Mouse (Mus musculus): ENCODE measurements around the gene Asic1.
A peak's percentile ranks its signal among the peaks of the same experiment; 100 is the strongest.
"Not testable (repeated sequence)": the region's sequence is repeated elsewhere in the genome, so short reads cannot be mapped to it uniquely, and the experiment has no call there.

Gene Asic1

DNA sequence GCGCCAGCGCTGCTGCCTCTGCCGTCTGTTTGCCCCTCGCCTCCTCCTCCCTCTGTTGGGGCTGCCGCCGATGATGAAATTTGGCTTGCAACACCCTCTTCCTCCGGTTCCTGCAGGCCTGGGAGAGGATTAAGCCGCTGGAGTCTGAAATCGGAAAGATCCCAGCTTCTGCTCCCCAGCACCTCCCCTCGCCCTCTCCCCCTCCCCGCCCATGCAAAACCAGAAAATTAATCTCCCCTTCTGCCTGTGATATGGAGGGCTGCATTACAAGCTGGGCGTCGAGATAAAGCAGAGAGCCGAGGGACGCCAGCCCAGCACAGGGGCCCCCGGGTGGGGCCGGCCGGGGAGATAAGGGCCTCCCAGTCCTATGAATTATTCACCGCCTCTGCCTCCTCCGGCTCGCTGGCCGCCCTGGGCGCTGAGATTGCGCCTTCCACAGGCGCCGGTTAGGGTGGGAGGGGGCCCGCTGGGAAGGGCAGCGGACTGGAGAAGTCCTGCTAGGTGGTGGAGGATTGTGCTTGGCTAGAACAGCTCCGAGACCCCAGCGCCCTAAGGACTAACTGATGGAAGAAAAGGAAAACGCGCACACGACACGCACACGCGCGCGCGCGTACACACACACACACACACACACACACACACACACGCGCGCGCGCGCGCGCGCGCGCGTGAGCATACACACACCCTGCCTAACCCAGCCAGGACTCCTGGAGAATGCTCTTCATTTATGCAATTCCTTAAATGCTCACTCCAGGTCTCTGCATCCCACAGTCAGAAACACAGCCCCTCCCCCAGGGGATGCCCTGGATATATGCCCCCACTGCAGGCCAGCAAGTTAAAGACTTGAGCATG is 5.3 kb upstream of the Asic1 start:
- peak; percentile 63 to 69 for DNase-seq

DNA sequence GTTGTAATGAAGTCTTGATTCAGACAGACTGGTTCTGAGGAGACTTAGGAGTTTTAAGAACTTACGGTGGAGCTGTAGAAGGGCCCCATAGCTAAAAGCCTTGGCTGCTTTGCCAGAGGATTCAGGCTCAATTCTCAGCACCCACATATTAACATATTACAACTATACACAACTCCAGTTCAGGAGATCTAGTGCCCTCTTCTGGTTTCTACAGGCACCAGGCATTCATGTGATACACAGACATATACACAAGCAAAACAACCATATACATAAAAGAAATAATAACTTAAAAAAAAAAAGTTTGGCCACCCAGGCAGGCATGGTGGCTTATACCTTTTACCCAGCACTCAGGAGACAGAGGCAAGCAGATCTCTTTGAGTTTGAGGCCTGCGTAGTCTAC is 2.6 kb upstream of the Asic1 start:
- no peak for DNase-seq

DNA sequence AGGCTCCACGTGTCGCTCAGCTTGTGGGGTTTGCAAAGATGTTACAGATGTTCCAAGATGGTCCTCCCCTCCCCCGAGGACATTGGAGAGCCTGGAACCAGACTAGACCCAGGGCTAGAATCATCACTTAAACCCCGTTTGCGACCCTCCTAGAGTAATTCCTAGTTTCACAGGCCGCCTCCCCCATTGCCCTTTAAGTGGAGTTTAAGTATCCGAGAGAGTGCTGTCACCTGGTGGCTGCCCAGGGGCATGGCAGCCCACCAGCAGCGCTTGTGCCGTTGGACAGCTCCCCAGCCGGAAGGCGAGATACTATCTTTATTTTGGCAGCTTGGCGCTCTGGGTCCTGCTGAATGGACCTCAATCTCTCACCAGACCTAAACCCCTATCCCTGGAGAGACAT is 1.3 kb upstream of the Asic1 start:
- DNase-seq, result peak; percentile 85 to 88

DNA sequence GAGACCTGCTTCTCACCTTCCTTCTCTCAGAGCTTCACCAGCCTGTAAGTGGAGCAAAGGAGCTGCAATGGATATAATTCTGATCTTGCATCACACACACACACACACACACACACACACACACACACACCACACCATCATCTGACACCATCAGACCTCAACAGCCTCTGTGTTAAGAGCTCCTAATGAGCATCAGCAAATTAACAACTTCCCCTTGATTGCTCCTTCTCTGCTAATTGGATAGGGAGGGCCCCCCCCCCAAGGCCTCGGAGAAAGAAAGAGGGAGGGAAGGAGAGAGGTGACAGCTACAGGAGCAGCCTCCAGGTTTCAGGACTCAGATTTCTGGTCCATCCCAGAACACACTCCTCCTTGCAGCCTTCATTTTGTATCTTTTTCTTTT is 776 bp upstream of the Asic1 start:
- no peak for DNase-seq

DNA sequence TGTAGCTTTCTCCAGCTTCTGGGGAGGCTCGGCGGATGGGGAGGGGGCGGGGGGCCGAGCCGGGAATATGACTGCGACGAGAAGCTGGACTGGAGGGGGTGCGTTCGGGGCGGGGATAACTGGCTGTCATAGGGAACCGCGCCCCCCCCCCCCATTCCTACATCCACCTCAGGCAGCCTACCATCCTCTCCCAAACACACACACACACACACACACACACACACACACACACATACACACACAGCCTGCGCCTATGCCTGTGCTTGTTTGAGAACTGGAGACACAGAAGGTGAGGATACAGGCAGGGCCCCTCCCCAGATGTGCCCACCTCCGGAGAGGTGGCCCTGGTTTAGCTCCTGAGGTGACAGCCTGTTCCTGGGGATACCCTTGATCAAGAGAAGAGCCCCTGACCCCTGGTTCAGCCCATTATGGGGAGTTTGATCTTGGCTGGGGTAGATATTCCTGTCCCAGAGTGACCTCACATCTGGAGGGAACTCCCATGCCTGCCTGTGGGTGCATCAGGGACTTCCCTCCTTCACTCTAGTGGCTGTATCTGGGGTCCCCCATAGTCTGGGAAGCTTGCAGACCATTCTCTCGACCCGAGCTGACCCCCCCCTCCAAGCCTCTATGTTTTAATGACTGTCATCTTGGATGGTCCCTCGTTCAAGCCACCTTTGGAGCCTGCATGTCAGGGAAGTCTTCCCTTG is 949 bp downstream of the Asic1 start:
- DNase-seq, result peak in 1 of 2 experiments; percentile 48

DNA sequence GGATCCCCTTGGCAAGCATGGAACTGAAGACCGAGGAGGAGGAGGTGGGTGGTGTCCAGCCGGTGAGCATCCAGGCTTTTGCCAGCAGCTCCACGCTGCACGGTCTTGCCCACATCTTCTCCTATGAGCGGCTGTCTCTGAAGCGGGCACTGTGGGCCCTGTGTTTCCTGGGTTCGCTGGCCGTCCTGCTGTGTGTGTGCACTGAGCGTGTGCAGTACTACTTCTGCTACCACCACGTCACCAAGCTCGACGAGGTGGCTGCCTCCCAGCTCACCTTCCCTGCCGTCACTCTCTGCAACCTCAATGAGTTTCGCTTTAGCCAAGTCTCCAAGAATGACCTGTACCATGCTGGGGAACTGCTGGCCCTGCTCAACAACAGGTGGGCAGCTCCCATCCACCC is 1.6 kb downstream of the Asic1 start:
- DNase-seq, result peak; percentile 45 to 54

DNA sequence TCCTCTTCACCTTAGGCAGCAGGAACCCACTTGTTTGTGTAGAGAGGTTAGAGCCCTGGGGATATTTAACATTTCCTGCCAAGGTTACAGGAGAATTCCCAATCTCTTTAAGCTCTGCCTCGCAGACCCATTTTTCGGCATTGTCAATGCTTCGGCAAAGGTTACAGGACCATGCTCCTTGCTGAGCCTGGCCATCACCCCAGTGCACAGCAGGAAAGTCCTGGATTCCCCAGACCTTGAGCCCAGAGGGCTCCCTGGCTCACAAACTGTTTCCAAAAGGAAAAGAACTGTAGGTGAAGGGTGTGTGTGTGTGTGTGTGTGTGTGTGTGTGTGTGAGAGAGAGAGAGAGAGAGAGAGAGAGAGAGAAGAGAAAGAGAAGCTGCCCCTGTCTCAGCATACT is 4.7 kb downstream of the Asic1 start:
- DNase-seq, result peak; percentile 55 to 60

DNA sequence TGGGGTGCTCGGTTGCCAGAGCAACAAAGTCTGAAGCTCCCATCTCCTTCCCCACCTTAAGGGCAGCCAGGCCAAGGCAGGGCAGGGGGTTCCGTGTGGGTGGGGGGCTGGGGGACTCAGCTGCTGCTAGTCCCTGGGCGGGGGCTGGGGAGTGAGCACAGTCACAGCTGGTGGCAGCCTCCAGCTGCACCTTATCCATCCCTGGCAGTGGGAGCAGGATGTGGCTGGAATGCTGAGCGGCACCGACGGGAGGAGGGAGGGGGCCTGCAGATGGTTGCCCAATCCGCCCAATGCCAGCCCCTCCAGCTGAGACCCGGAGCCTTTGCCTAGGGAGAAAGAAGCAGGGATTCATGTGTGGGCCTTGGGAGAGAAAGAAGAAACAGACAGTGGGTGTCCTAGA is 6.9 kb downstream of the Asic1 start:
- no peak for DNase-seq

DNA sequence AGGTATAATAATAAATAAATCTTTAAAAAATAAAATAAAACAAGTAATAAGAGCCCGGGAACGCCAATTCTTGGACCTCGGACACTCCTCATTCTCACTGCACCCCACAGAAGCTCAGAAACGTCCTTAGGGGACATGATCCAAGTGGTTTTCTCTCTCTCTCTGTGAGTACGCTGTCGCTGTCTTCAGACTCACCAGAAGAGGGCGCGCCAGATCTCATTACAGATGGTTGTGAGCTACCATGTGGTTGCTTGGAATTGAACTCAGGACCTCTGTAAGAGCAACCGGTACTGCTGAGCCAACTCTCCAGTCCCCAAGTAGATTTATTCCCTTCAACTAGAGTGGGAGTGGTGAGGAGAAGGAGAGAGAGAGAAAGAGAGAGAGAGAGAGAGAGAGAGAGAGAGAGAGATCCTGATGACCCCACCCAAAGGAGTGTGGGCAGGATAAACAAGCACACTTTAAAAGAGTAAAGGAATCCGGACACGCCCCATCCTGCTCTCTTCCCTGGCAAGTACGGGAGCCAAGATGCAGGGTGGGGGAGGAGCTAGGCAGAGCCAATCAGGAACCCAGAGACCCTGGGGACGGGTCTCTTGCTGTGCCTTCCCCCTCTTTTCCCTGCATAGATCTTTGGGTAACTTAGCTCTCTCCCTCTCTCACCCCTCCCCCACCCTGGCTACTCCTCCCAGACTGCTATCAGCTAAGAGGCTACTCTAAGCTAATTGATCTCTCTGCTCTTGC is 8.1 kb downstream of the Asic1 start:
- DNase-seq, result peak; percentile 52 to 65

DNA sequence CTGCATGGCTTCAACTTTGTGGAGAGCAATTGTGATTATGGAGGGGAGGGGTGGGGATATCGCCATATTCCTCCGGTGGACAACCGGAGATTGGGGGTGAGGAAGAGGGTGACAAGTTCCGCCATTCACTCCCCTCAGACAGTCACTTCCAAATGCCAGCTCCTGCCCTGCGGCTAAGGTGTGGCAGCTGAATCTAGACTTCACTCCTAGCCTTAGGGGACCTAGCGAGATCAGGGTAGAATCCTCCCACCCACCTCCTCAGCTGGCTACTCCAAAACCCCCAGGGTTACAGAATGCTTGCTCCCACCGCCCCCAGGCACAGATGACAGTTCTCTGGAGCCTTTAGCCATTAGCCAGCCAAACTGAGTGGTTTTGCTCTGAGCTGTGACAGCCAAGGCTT is 8.8 kb downstream of the Asic1 start:
- DNase-seq, result no peak

DNA sequence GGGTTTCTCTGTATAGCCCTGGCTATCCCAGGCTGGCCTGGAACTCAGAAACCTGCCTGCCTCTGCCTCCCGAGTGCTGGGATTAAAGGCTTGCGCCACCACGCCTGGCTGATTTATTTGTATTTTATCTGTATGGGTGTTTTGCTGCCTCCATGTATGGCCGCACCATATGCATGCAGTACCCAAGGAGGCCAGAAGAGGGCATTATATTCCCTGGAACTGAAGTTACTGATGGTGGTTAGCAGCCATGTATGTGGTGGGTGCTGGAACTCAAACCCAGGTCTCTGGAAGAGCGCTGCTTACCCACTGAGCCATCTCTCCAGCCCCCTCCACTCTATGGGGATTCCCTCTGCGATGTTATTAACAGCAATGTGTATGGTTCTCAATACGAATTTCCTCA is 12.7 kb downstream of the Asic1 start:
- DNase-seq, result peak in 1 of 2 experiments; percentile 40

DNA sequence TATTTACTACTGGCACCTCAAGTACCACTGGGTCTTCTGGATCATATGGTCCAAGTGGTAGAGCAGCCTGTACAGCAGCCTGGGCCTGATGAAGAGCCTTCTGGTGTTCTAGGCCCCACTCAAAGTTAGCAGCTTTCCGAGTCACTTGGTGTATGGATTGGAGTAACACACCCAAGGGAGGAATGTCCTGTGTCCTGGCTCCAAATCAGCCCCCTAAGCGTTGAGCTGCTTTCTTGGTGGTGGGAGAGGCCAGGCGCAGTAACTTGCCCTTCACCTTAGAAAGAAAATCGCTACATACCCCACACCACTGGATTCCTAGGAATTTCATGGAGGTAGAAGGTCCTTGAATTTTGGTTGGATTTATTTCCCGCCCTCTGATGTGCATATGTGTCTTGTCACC is 14.0 kb downstream of the Asic1 start:
- no peak for DNase-seq

DNA sequence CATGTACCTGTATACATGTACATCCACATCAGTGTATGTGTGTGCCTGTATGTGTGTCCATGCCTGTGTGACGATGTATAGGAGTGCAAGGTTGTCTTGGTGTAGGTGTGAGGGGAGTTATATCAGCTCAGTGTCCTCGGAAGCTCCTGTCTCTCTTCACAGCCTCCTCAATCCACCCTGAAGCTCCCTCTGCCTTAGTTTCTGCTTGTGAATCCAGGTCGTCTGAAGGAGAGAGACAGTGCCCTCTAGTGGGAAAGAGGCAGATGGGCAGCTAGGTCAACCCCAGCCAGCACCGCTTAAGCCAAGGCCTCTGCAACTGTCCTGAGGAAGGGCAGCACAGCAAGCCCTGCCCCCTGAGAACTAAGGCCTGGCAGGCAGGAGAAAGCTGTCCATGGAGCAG is 18.5 kb downstream of the Asic1 start:
- DNase-seq, result peak; percentile 75 to 78

DNA sequence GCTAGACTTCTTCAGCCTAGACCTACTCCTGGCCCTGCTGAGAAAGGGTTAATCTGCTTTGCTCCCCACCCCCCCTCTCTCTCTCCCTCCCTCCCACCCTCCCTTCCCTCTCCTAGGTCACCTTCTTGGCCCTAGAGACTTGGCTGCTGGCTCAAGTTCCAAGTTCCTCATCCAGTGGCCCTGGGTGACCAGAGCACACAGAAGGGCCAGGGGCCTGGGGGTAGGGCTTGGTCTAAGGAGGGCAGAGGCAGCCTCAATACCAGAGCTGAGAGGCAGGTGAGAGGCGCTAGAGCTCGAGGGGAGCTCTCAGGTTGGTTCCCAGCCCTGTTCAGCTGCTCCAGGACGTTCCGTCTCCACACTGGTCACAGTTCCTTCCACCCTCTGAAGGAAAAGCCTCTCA is 20.8 kb downstream of the Asic1 start:
- no peak for DNase-seq

DNA sequence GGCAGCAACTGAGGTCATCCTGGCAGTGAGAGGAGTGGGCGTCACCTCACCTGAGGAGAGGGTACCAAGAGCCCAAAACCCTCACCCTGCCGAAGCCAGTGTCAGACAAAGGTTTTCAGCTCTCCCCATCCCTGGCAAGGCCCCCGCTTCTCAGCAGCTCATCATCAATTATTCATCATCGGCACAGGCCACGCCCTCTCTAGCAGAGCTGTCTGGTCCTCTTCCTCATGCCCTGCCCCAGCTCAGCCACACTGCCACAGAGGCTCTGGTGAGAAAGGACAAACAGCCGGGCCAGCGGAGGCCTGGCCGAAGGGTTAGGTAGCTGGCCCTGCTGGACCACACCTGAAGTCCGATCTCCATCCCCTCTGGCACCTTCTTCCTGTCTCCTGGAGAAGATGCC is 21.8 kb downstream of the Asic1 start:
- peak in 1 of 2 experiments; percentile 37 for DNase-seq

DNA sequence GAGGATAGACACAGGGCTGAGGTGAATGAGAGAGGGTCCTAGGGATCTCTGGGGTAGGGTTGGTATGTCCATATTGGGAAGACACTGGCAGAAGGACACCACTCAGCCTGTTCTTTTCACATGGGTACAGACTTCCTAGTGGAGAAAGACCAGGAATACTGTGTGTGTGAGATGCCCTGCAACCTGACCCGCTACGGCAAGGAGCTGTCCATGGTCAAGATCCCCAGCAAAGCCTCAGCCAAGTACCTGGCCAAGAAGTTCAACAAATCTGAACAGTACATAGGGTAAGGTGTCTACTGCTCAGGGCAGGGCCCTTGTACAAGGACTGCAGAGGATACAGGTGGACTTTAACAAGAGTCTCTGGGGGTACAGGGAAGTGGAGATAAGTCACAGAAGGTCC is 27.1 kb downstream of the Asic1 start:
- no peak for DNase-seq

DNA sequence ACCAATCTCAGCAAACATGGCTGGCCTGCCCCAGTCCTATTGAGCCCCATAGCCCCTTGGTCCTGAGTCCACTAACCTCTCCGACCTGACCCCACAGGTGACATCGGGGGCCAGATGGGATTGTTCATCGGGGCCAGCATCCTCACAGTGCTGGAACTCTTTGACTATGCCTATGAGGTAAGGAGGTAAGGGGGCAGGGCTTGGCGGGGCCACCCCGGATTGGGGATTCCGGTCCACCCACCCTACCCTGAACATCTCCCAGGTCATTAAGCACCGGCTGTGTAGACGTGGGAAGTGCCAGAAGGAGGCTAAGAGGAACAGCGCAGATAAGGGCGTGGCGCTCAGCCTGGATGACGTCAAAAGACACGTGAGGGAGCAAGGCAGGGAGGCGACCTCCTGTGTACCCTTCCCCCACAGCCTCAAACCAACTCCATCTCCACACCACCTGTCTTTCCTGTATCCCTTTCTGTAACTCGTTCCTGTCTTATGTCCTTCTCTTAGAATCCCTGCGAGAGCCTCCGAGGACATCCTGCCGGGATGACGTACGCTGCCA is 28.4 kb downstream of the Asic1 start:
- DNase-seq, result no peak

DNA sequence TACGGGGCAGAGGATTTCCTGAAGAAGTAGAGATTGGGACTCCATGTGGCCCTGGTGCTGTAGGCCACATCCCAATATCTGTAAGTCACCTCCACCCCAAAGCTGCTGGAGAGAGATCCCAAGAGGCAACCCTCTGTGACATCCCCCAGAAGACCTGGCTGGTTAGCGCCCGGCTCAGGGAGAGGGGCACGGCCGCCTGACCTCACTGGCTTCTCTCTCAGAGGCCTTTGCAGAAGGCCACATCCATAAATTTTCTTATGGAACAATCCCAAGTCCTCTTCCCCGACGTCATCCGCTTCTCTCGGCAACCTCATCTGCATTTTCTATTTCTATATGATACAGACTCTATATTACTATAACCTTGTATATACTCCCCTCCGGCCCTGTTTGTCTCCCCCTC is 29.5 kb downstream of the Asic1 start:
- no peak for DNase-seq

DNA sequence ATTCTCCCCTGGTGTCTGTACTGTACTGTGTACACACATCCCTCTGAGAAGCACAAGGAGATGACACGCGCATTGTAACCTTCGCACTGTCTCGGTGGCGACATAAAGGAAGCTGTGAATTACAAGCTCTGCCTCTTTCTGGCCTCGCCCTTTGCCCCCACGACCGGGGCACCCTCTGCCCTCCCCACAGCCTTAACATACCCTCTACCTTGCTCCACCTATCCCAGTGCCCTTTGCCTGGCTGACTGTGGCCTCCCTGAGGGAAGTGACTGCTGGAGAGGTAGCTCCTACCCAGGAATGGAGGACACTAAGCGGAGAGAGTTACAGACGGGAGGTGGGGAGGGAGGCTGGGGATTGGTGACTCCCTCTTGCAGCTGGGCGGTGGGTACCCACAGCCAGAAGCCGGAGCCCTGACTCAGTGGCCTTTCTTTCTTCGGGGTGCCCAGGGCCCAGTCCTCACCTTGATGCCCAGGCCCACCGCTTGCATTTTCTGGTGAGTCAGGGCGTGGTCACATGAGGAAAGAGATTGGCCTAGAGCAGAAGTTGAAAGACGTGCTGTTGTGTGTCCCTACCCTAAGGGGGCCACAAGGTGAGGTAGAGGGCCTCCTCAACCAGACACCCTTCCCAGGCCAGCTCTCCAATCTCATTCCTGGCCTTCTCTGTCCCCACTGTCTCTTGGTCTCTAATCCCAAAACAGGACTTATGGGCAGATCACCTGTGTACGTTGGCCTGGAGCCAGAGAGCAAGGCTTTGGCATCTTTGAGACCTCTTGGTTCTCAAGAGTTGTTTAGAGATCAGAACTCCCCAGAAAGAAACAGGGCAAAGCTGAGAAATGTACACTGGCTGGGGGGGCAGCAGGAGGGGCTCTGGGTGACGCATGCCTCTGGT is 30.3 kb downstream of the Asic1 start:
- DNase-seq, result no peak

DNA sequence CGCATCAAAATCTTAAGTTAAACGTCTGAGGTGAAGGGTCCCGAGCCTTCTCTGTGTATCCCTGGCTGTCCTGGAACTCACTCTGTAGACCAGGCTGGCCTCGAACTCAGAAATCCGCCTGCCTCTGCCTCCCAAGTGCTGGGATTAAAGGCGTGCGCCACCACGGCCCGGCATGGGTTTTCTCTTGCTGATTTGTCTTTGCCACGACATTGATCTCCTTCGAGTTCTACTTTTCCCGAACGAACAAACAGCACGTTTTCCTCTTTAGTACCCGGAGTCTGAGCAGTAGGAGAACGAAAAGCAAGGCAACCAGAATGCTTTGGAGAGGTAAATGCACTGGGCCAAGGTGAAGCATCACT is 31.5 kb downstream of the Asic1 start:
- DNase-seq, result not testable (repeated sequence)

DNA sequence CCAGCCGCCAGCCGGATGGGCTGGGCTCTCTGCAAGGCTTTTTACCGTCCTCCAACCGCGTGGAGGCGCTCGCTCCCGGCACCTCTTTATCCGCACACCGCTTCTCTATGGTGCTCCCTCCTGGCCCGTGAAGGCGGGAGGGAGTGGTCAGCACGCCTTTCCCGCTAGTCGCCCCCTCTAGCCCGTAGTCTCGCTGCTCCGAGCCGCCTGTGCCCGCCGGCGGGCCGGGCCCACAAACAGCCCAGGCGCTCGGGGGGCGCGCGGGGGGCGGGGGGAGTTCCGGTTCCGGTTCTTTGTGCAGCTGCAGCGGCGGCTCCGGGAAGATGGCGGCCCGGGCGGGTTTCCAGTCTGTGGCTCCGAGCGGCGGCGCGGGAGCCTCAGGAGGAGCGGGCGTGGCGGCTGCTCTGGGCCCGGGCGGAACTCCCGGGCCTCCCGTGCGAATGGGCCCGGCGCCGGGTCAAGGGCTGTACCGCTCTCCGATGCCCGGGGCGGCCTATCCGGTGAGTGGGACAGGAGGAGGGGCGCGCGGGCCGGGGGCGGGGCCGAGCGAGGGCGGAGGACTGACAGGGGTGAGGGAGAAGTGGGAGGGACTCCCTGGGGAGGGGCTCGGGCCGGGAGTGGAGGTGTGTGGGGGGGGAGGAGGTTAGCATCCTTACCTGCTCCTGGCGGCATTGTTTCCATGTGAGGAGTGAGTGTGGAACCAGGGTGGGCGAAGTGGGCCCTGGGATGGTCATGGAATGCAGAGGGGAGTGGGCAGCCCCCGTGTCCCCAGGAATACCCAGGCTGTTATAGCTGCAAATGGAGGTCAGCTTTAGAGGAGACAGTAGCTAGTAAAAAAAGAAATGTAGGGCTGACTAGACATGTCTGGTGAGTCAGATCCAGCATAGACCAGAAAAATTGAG is 32.1 kb downstream of the Asic1 start, which contains the start of gene Smarcd1:
TSS of gene Smarcd1 (plus strand) at position 131 of the 902 bp plus-strand sequence.
- DNase-seq, result peak; percentile 94 to 98
